Mouse (Mus musculus) embryonic facial prominence, embryonic 10.5 days (tissue): ENCODE results near the gene Sike1. TPM values are rescaled to one million over a fixed set of nuclear protein-coding genes. Genes with fewer than 3 reads are reported as not detected.

ENCODE experiments used
- DNase-seq: peaks from one replicate; pipeline ENCODE4 v3.0.0-alpha.2; 2017; ENCODE audit warnings: low spot score
- H3K27ac ChIP-seq: fragments of 300-500 bp; sonication (generic); replicated peaks from 2 replicates; pipeline ENCODE4 v1.5.1; 2016; ENCODE audit warnings: mild to moderate bottlenecking
- H3K27me3 ChIP-seq: fragments of 300-500 bp; sonication (generic); replicated peaks from 2 replicates; pipeline ENCODE4 v1.6.1; 2016; ENCODE audit warnings: low read depth, mild to moderate bottlenecking; ENCODE audit not compliant: poor library complexity, severe bottlenecking
- H3K36me3 ChIP-seq: fragments of 300-500 bp; sonication (generic); replicated peaks from 2 replicates; pipeline ENCODE4 v1.6.1; 2016; ENCODE audit warnings: mild to moderate bottlenecking, moderate library complexity
- H3K4me1 ChIP-seq: fragments of 300-500 bp; sonication (generic); 2 replicates; pipeline ENCODE4 v1.6.1; 2016
- H3K4me3 ChIP-seq: fragments of 300-500 bp; sonication (generic); 2 replicates; pipeline ENCODE4 v1.5.1; 2016; ENCODE audit warnings: mild to moderate bottlenecking, moderate library complexity
- H3K9me3 ChIP-seq: fragments of 300-500 bp; sonication (generic); 2 replicates; pipeline ENCODE4 v1.6.1; 2016; ENCODE audit warnings: mild to moderate bottlenecking
- WGBS: fragments of 180-500 bp; shearing (Covaris S2); methylation state at CpG from one replicate; pipeline ENCODE4 v1.1.7; 2016; 5-methylcytosine and 5-hydroxymethylcytosine counted together
- polyA plus RNA-seq: library from polyadenylated mRNA; unstranded; fragments of >200 nt; fragmentation: Nextera tagmentation; extraction: Ambion mirVana; gene quantifications from 2 replicates; pipeline ENCODE4 v1.2.1, GENCODE M21; 2016

Gene Sike1
- polyA plus RNA-seq, result 55.7 and 57.2 TPM in 2 replicates

DNA sequence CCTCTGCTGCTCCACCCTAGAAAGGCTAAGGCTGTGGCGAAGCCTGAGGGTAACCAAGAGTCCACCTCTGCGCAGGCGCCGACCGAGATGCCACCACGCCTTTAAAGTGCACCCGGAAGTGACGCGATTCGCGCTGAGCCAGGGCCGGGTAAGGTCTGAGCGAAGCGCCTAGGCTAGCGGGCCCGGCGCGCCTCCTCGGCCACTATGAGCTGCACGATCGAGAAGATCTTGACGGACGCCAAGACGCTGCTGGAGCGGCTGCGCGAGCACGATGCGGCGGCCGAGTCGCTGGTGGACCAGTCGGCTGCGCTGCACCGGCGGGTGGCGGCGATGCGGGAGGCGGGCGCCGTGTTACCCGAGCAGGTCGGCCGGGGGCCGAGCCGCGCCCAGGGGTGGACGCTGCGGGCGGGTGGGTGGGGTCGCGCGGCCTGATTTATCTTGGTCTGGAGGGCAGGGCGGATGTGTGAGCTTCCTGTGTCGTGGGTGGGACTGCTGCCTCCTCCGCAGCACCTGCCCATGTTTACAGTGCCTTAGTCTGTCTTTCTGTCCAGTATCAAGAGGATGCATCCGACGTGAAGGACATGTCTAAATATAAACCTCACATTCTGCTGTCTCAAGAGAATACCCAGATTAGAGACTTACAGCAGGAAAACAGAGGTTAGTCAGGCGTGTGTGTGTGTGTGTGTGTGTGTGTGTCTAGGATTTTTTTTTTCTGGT lies at the start of gene Sike1:
Gene Sike1 (plus strand): TSS at position 104 of the 717 bp plus-strand sequence.
- H3K4me3 ChIP-seq, result peak within 1 kb of the TSS; percentile 85
- peaks cover 7% of the 10 kb centered on the region; the same call in 1 of the 2 replicates for H3K9me3 ChIP-seq
- H3K36me3 ChIP-seq, result peaks cover 34% of the 10 kb centered on the region
- H3K4me1 ChIP-seq, result peaks cover 18% of the 10 kb centered on the region
- H3K27me3 ChIP-seq, result no peaks in the 10 kb centered on the region
- peak within 1 kb of the TSS; percentile 93 for H3K27ac ChIP-seq
- DNase-seq, result peak; percentile 93
- under 1% methylated on average over 60 of the region's 60 CpGs for WGBS

DNA sequence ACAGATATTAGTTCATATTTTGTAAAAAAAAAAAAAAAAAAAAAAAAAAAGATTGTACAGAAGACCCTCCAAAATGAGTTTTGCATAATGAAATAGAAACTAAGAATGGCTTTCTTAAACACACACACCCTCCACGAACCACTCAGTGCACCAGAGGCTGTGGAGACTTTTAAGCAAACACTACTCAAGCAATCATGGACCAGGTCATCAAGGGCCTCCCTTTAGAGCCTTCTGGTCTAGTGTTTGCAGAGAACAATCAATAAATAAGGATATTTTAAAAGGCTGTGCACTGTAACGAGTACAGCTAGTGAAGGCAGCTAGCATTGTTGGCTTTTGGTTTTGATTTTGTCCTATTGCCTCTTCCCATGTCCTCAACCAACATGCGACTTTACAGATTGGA lies 49.2 kb upstream of the Sike1 start:
- Histone ChIP-seq H3K27ac (no peak overlapping the region), H3K27me3 (no peaks in the 10 kb centered on the region), H3K4me3 (no peak overlapping the region), H3K4me1 (no peaks in the 10 kb centered on the region), H3K36me3 (no peaks in the 10 kb centered on the region), H3K9me3 (no peaks in the 10 kb centered on the region)
- WGBS, result 83% methylated on average over 3 of the region's 3 CpGs
- DNase-seq, result no peak

DNA sequence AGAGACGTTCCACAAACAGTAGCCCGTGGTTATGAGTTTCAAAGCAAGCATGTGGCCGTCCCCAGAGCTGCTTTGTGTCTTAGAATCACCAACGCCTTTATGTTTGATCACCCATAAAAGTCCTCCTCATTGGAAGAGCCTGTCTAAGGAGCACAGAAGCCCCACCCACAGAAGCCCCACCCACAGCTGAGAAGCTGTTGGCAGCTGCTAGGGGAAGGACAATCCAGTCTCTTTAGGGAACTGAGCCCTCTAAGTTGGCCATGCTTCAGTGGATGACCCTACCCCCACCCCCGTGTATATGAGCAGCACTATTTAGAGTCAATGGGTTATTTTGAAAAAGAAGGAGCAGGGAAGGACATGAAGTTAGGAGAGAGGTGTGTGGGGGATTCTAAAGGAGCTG lies 48.6 kb upstream of the Sike1 start:
- H3K9me3 ChIP-seq, result no peaks in the 10 kb centered on the region
- 67% methylated on average over 5 of the region's 5 CpGs for WGBS
- no peak for DNase-seq
- H3K4me1 ChIP-seq, result no peaks in the 10 kb centered on the region
- H3K36me3 ChIP-seq, result no peaks in the 10 kb centered on the region
- H3K4me3 ChIP-seq, result no peak overlapping the region
- H3K27ac ChIP-seq, result no peak overlapping the region
- H3K27me3 ChIP-seq, result no peaks in the 10 kb centered on the region

GRCm38 (mm10) chr3:102954476-102954875 lies 41.0 kb upstream of the Sike1 start:
- H3K4me3 ChIP-seq, result no peak overlapping the region
- no peaks in the 10 kb centered on the region for H3K4me1 ChIP-seq
- no peaks in the 10 kb centered on the region for H3K36me3 ChIP-seq
- H3K27ac ChIP-seq, result no peak overlapping the region
- no peaks in the 10 kb centered on the region for H3K27me3 ChIP-seq
- no peaks in the 10 kb centered on the region for H3K9me3 ChIP-seq
- no peak for DNase-seq
- whole genome bisulfite sequencing, result 91% methylated on average over 12 of the region's 12 CpGs

DNA sequence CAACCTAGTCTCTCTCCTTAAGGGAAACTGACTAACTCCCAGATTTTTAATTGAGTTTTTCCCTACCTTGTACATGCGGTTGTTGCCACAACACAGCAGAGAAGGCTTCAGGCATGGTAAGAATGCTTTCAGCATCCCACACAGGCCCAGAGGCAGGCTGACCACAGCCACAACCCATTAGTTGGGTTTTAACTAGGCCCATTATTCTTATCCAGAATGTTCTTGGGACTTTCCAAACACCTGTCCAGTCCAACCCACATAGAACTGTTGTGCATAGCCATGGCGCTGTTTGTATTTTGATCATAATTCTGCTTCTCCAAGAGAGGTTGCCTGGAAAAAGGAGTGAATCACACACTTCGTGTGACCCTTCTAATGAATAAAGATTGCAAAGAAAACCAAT lies 40.4 kb upstream of the Sike1 start:
- Histone ChIP-seq H3K4me1 (no peaks in the 10 kb centered on the region), H3K27me3 (no peaks in the 10 kb centered on the region), H3K9me3 (no peaks in the 10 kb centered on the region), H3K36me3 (no peaks in the 10 kb centered on the region), H3K27ac (no peak overlapping the region), H3K4me3 (no peak overlapping the region)
- 87% methylated on average over 3 of the region's 3 CpGs for WGBS
- no peak for DNase-seq

GRCm38 (mm10) chr3:102955596-102955995 lies 39.9 kb upstream of the Sike1 start:
- WGBS, result 66% methylated on average over 3 of the region's 3 CpGs
- Histone ChIP-seq H3K36me3 (no peaks in the 10 kb centered on the region), H3K4me1 (no peaks in the 10 kb centered on the region), H3K9me3 (no peaks in the 10 kb centered on the region), H3K27me3 (no peaks in the 10 kb centered on the region), H3K27ac (no peak overlapping the region), H3K4me3 (no peak overlapping the region)
- no peak for DNase-seq

- H3K36me3 ChIP-seq, result no peaks in the 10 kb centered on the region
- H3K9me3 ChIP-seq, result no peaks in the 10 kb centered on the region
- no peak for DNase-seq
- WGBS, result 51% methylated on average over 3 of the region's 3 CpGs
- H3K27me3 ChIP-seq, result no peaks in the 10 kb centered on the region
- no peaks in the 10 kb centered on the region for H3K4me1 ChIP-seq
- no peak within 1 kb of the TSS for H3K27ac ChIP-seq
- no peak within 1 kb of the TSS for H3K4me3 ChIP-seq
Measured at GRCm38 (mm10) chr3:102964033-102964432, 31.5 kb upstream of the Sike1 start, which contains the start of gene Nr1h5. TSS of gene Nr1h5 (minus strand) at chr3:102964133.

- Histone ChIP-seq H3K4me1 (peaks cover 4% of the 10 kb centered on the region; the same call in 1 of the 2 replicates), H3K4me3 (no peak overlapping the region), H3K9me3 (no peaks in the 10 kb centered on the region), H3K27me3 (no peaks in the 10 kb centered on the region), H3K27ac (no peak overlapping the region), H3K36me3 (no peaks in the 10 kb centered on the region)
- 74% methylated on average over 9 of the region's 9 CpGs for WGBS
- peak; percentile 19 for DNase-seq
Measured at GRCm38 (mm10) chr3:102970067-102970466, 25.4 kb upstream of the Sike1 start.

GRCm38 (mm10) chr3:102970508-102970907 lies 25.0 kb upstream of the Sike1 start:
- Histone ChIP-seq H3K36me3 (no peaks in the 10 kb centered on the region), H3K27ac (no peak overlapping the region), H3K4me3 (no peak overlapping the region), H3K4me1 (peaks cover 4% of the 10 kb centered on the region; the same call in 1 of the 2 replicates), H3K9me3 (no peaks in the 10 kb centered on the region), H3K27me3 (no peaks in the 10 kb centered on the region)
- WGBS, result 91% methylated on average over 3 of the region's 3 CpGs
- DNase-seq, result no peak

DNA sequence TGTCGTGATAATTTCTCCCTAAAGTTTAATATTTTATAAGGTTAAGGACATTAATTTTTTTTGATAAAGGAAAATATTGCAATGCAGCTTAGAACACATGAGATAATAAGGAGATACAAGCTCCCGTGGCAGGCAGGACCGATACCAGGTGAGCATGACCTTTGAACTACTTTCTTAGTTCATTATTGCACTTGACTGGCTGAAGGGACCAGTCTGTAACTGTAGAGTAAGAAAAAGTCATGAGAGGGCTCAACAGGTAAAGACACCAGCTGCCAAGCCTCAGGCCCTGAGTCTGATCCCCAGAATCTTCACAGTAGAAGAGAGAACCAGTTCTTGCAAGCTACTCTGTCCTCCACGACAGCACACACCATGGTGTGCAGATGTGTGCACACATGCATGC lies 18.6 kb upstream of the Sike1 start:
- H3K9me3 ChIP-seq, result no peaks in the 10 kb centered on the region
- H3K4me3 ChIP-seq, result no peak overlapping the region
- no peaks in the 10 kb centered on the region for H3K36me3 ChIP-seq
- 84% methylated on average over 4 of the region's 4 CpGs for WGBS
- peaks cover 7% of the 10 kb centered on the region for H3K4me1 ChIP-seq
- no peak overlapping the region for H3K27ac ChIP-seq
- H3K27me3 ChIP-seq, result no peaks in the 10 kb centered on the region
- DNase-seq, result no peak

GRCm38 (mm10) chr3:102979550-102980348 lies 15.8 kb upstream of the Sike1 start:
- Histone ChIP-seq H3K4me3 (peak overlapping the region; percentile 21; the same call in 1 of the 2 replicates), H3K27me3 (no peaks in the 10 kb centered on the region), H3K9me3 (no peaks in the 10 kb centered on the region), H3K27ac (peak overlapping the region; percentile 69), H3K4me1 (peaks cover 7% of the 10 kb centered on the region), H3K36me3 (no peaks in the 10 kb centered on the region)
- WGBS, result 38% methylated on average over 10 of the region's 10 CpGs
- peak; percentile 30 for DNase-seq

DNA sequence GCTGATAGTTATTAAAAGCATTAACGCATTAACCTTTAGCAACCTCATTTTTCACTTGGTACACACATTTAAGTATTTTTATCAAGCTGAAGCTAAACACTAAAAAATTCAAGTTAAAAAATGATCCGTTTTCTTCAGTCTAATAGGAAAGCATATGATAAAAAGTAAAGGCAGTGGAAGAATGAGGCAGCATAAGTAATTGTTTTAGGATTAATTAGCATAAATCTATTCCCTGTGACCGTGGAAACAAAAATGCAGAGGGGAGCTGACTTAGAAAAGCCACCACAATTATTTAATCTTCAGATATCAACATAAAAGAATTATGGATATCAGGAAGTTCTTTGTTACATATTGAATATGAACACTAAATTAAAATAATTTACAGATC lies 15.2 kb upstream of the Sike1 start:
- Histone ChIP-seq H3K4me1 (peaks cover 7% of the 10 kb centered on the region), H3K27me3 (no peaks in the 10 kb centered on the region), H3K27ac (peak overlapping the region; percentile 69), H3K4me3 (no peak overlapping the region; the same call in 1 of the 2 replicates), H3K9me3 (no peaks in the 10 kb centered on the region), H3K36me3 (no peaks in the 10 kb centered on the region)
- 66% methylated on average over 3 of the region's 3 CpGs for WGBS
- no peak for DNase-seq

DNA sequence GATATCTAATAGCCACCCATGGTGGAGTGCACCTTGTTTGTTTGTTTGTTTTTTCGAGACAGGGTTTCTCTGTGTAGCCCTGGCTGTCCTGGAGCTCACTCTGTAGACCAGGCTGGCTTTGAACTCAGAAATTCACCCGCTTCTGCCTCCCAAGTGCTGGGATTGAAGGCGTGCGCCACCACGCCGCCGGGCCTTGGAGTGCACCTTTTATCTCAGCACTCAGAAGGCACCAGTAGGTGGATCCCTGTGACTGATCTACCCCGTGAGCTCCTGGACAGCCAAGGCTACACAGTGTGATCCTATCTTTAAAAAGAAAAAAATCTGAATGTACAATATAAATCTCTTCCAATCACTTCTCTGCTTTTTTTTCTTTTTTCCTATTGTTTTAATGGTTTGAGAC lies 4.5 kb upstream of the Sike1 start:
- Histone ChIP-seq H3K27ac (no peak overlapping the region), H3K4me3 (no peak overlapping the region), H3K9me3 (no peaks in the 10 kb centered on the region), H3K4me1 (peaks cover 8% of the 10 kb centered on the region), H3K36me3 (no peaks in the 10 kb centered on the region), H3K27me3 (no peaks in the 10 kb centered on the region)
- WGBS, result 74% methylated on average over 8 of the region's 8 CpGs
- DNase-seq, result no peak
